Mouse (Mus musculus) midbrain, embryonic 14.5 days (tissue): ENCODE measurements around the gene Vmn1r208. TPM values are rescaled to one million over a fixed set of nuclear protein-coding genes. Genes with fewer than 3 reads are reported as not detected.

Experiments
- polyA plus RNA-seq: library from polyadenylated mRNA; unstranded; fragments of >200 nt; fragmentation: Nextera tagmentation; extraction: Ambion mirVana; gene quantifications from 2 replicates; pipeline ENCODE4 v1.2.1, GENCODE M21; 2014

The Vmn1r208 gene
- polyA plus RNA-seq, 1 experiment from 2014 or later, result not detected

Other genes starting within 250 kb of the Vmn1r208 start
- gene Vmn1r204, start 224.2 kb downstream of the Vmn1r208 start, polyA plus RNA-seq, result not detected in 2 replicates
- gene Vmn1r205, start 184.4 kb downstream of the Vmn1r208 start, polyA plus RNA-seq, result not detected in 2 replicates
- gene Vmn1r206, start 153.1 kb downstream of the Vmn1r208 start, polyA plus RNA-seq, result not detected in 2 replicates
- not detected in 2 replicates for gene Vmn1r207-ps, start 47.8 kb downstream of the Vmn1r208 start, polyA plus RNA-seq
- gene Vmn1r209, start 32.3 kb upstream of the Vmn1r208 start, polyA plus RNA-seq, result not detected in 2 replicates
- not detected in 2 replicates for gene Vmn1r210, start 53.9 kb upstream of the Vmn1r208 start, polyA plus RNA-seq
- gene Vmn1r211, start 80.2 kb upstream of the Vmn1r208 start, polyA plus RNA-seq, result not detected in 2 replicates
- gene Vmn1r212, start 106.8 kb upstream of the Vmn1r208 start, polyA plus RNA-seq, result not detected in 2 replicates
- not detected in 2 replicates for gene Vmn1r213, start 230.3 kb upstream of the Vmn1r208 start, polyA plus RNA-seq